ENCODE assay signal across 10 mouse cellular contexts in genomic region chr1:151167297-151168047, GRCm38 (mm10). TPM values are rescaled to one million over a fixed set of nuclear protein-coding genes. Genes with fewer than 3 reads are reported as not detected.
DNase-seq lines count a peak whose midpoint lies in the region; ATAC-seq lines count a peak whose summit lies in the region.
"Had no signal": no experiment of that assay in that cellular context is flagged by ENCODE, and none has a peak within 500 bp of the region (broad histone marks: within the 10 kb centered on the region; RNA-seq: fewer than 3 reads in every experiment).

No protein-coding gene starts in this region.

- H3K9me3 ChIP-seq in hindbrain, embryonic 15.5 days = no peaks in the 10 kb centered on the region
- H3K9me3 ChIP-seq in liver, embryonic 16.5 days (replicated peaks; ENCODE audit: control insufficient read depth, low read length) = no peaks in the 10 kb centered on the region
- H3K9me3 ChIP-seq: lung, embryonic 15.5 days had no signal

- ATAC-seq in hindbrain, embryonic 15.5 days (ENCODE audit: low FRiP score, low read depth) = peak; percentile 76; the same call in 1 of the 2 replicates
- ATAC-seq in liver, embryonic 16.5 days (ENCODE audit: low read depth) = peak; percentile 66

- no peaks in the 10 kb centered on the region for H3K36me3 ChIP-seq in hindbrain, embryonic 15.5 days
- no peaks in the 10 kb centered on the region for H3K36me3 ChIP-seq in liver, embryonic 16.5 days (ENCODE audit: control insufficient read depth, insufficient read depth)
- H3K36me3 ChIP-seq: lung, embryonic 15.5 days had no signal

- intact Hi-C loops in left cerebral cortex, postnatal 36 days (cut with DNase I) = loop anchor here (10.0 kb wide), 1 partner anchor 177 kb away; the partner anchor contains the start of gene Ivns1abp

- 18% methylated on average over 12 of the region's 12 CpGs for WGBS in hindbrain, embryonic 15.5 days
- WGBS in liver, embryonic 16.5 days (ENCODE audit: insufficient replicate concordance) = 35% methylated on average over 12 of the region's 12 CpGs

- no peak overlapping the region for H3K9ac ChIP-seq in hindbrain, embryonic 15.5 days
- H3K9ac ChIP-seq in liver, embryonic 16.5 days (ENCODE audit: low read depth, low read length) = no peak overlapping the region
- H3K9ac ChIP-seq: lung, embryonic 15.5 days had no signal

- no peak overlapping the region for H3K27ac ChIP-seq in hindbrain, embryonic 15.5 days (replicated peaks)
- H3K27ac ChIP-seq in liver, embryonic 16.5 days (ENCODE audit: low read length) = peak overlapping the region; percentile 55
- H3K27ac ChIP-seq: lung, embryonic 15.5 days had no signal

- H3K27me3 ChIP-seq in hindbrain, embryonic 15.5 days = no peaks in the 10 kb centered on the region
- H3K27me3 ChIP-seq in liver, embryonic 16.5 days (ENCODE audit: control insufficient read depth, insufficient read depth, low read depth, low read length) = no peaks in the 10 kb centered on the region
- H3K27me3 ChIP-seq: lung, embryonic 15.5 days had no signal

- H3K4me3 ChIP-seq in hindbrain, embryonic 15.5 days = no peak overlapping the region
- H3K4me3 ChIP-seq in liver, embryonic 16.5 days (ENCODE audit: low read depth, low read length) = no peak overlapping the region
- H3K4me3 ChIP-seq: lung, embryonic 15.5 days had no signal

- DNase-seq in right cerebral cortex, postnatal 10 days (ENCODE audit: low spot score in 2 of 2) = peak; percentile 36 to 43
- DNase-seq in right cerebral cortex, postnatal 4 days = no peak
- peak; percentile 28 for DNase-seq in thymus, postnatal 4 days
- no peak for DNase-seq in ovary, postnatal 14 days (ENCODE audit: low spot score)
- no peak for DNase-seq in left cerebral cortex, postnatal 36 days (ENCODE audit: low spot score in 2 of 2)
- no peak for DNase-seq in spleen, postnatal 14 days (ENCODE audit: low spot score in 2 of 2)

- no peak overlapping the region for H3K4me2 ChIP-seq in hindbrain, embryonic 15.5 days
- H3K4me2 ChIP-seq in liver, embryonic 16.5 days (ENCODE audit: low read depth, low read length) = peak overlapping the region; percentile 15
- H3K4me2 ChIP-seq: lung, embryonic 15.5 days had no signal

- peaks cover 13% of the 10 kb centered on the region for H3K4me1 ChIP-seq in hindbrain, embryonic 15.5 days (replicated peaks)
- H3K4me1 ChIP-seq in liver, embryonic 16.5 days (ENCODE audit: control insufficient read depth, low read depth, low read length) = peaks cover 2% of the 10 kb centered on the region; the same call in 1 of the 2 replicates

RNA-seq across cellular contexts. Expression of gene Gm47985, which starts 14.9 kb away (rescaled TPM):
- polyA plus RNA-seq in hindbrain, embryonic 15.5 days (2015; fragmentation: Nextera tagmentation; extraction: Ambion mirVana) = not detected in 2 replicates
- polyA plus RNA-seq in liver, embryonic 16.5 days (2015; fragmentation: Nextera tagmentation; extraction: Ambion mirVana) = 1.4 and 1.8 TPM in 2 replicates
- total RNA-seq in left cerebral cortex, postnatal 36 days (2021) = not detected
- polyA plus RNA-seq: lung, embryonic 15.5 days had no signal

RNA-seq across cellular contexts. Expression of gene Gm8947, which starts 24.7 kb away (rescaled TPM):
- not detected in 2 replicates for polyA plus RNA-seq in hindbrain, embryonic 15.5 days (2015; fragmentation: Nextera tagmentation; extraction: Ambion mirVana)
- polyA plus RNA-seq in liver, embryonic 16.5 days (2015; fragmentation: Nextera tagmentation; extraction: Ambion mirVana) = 1.2 and 1.3 TPM in 2 replicates
- not detected for total RNA-seq in left cerebral cortex, postnatal 36 days (2021)

RNA-seq across cellular contexts. Expression of gene Gm47995, which starts 30.8 kb away (rescaled TPM):
- polyA plus RNA-seq in hindbrain, embryonic 15.5 days (2015; fragmentation: Nextera tagmentation; extraction: Ambion mirVana) = not detected in 2 replicates
- polyA plus RNA-seq in liver, embryonic 16.5 days (2015; fragmentation: Nextera tagmentation; extraction: Ambion mirVana) = 0.64 and 0.98 TPM in 2 replicates
- total RNA-seq in left cerebral cortex, postnatal 36 days (2021) = not detected
- polyA plus RNA-seq: lung, embryonic 15.5 days had no signal

RNA-seq across cellular contexts. Expression of gene 3110040M04Rik, which starts 36.4 kb away (rescaled TPM):
- polyA plus RNA-seq in hindbrain, embryonic 15.5 days (2015; fragmentation: Nextera tagmentation; extraction: Ambion mirVana) = not detected in 2 replicates
- 0.84 and 1.4 TPM in 2 replicates for polyA plus RNA-seq in liver, embryonic 16.5 days (2015; fragmentation: Nextera tagmentation; extraction: Ambion mirVana)
- total RNA-seq in left cerebral cortex, postnatal 36 days (2021) = not detected
- polyA plus RNA-seq: gonadal fat pad, adult 2 months; lung, embryonic 15.5 days had no signal

RNA-seq across cellular contexts. Expression of gene Gm47996, which starts 42.5 kb away (rescaled TPM):
- polyA plus RNA-seq in hindbrain, embryonic 15.5 days (2015; fragmentation: Nextera tagmentation; extraction: Ambion mirVana) = not detected in 2 replicates
- polyA plus RNA-seq in liver, embryonic 16.5 days (2015; fragmentation: Nextera tagmentation; extraction: Ambion mirVana) = 0.12 and 0.20 TPM in 2 replicates
- total RNA-seq in left cerebral cortex, postnatal 36 days (2021) = not detected
- polyA plus RNA-seq: lung, embryonic 15.5 days had no signal

Comparison
In these comparisons a context has a peak if more than half of its experiments do, and no peak if none do; other contexts are left out.
1. DNase-seq: peak in right cerebral cortex, postnatal 10 days (2 of 2) and thymus, postnatal 4 days (single experiment); none in right cerebral cortex, postnatal 4 days (single experiment), ovary, postnatal 14 days (single experiment), left cerebral cortex, postnatal 36 days (0 of 2) and spleen, postnatal 14 days (0 of 2).